Mouse (Mus musculus) T-helper 17 cell (primary cell): ENCODE measurements around the gene Tap2.

Experiments
- in situ Hi-C, 2 experiments: fragments of 300-600 bp; cut with MboI, MseI; formaldehyde crosslinking; loops; 1 replicate in 1 of 2; 2 replicates in 1 of 2; pipeline ENCODE4 v1.15.1; 2025; ENCODE audit warnings: high pct_unique_total_duplicates in 2 of 2

Gene Tap2

DNA sequence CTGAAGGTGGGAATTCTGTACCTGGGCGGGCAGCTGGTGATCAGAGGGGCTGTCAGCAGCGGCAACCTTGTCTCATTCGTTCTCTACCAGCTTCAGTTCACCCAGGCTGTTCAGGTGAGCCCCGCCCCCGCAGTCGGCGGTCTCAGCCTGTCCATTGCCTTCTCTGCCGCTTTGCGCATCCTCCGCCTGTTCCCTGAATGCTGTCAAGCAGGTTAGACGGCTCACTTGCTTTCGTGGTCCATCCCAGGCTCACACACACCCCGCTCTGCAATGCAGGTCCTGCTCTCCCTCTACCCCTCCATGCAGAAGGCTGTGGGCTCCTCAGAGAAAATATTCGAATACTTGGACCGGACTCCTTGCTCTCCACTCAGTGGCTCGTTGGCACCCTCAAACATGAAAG lies 10.5 kb upstream of the Tap2 start:
- in situ Hi-C loops: loop anchor here (10.0 to 25.0 kb wide), 4 partner anchors 278 to 1228 kb away; partner anchors contain the start of genes Gm16181 (in 2 of the 2), Lta (in 2 of the 2), Tnf (in 2 of the 2) and Tapbp (in 1 of the 2)

GRCm38 (mm10) chr17:34193468-34193867 lies 9.9 kb upstream of the Tap2 start:
- in situ Hi-C loops: loop anchor here (10.0 to 25.0 kb wide), 4 partner anchors 279 to 1229 kb away; partner anchors contain the start of genes Gm16181 (in 2 of the 2), Lta (in 2 of the 2), Tnf (in 2 of the 2) and Tapbp (in 1 of the 2)

- in situ Hi-C loops: loop anchor here (10.0 to 25.0 kb wide), 4 partner anchors 280 to 1230 kb away; partner anchors contain the start of genes Gm16181 (in 2 of the 2), Lta (in 2 of the 2), Tnf (in 2 of the 2) and Tapbp (in 1 of the 2)
These were observed 8.6 kb upstream of the Tap2 start for GRCm38 (mm10) chr17:34194723-34195122.

DNA sequence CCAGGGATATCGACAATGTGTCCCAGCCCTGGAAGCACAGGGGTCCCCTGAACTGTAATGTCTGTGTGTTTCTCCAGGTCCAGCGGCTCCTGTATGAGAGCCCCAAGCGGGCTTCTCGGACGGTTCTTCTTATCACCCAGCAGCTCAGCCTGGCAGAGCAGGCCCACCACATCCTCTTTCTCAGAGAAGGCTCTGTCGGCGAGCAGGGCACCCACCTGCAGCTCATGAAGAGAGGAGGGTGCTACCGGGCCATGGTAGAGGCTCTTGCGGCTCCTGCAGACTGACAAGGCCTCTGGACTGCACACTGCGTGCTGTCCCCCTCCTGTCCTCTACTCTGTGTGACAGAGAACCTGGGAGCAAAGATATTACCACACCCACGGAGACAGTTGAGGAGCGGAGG lies 6.8 kb upstream of the Tap2 start:
- in situ Hi-C loops: loop anchor here (10.0 to 25.0 kb wide), 4 partner anchors 282 to 1232 kb away; partner anchors contain the start of genes Gm16181 (in 2 of the 2), Lta (in 2 of the 2), Tnf (in 2 of the 2) and Tapbp (in 1 of the 2)

GRCm38 (mm10) chr17:34196941-34197894 lies 6.1 kb upstream of the Tap2 start, which contains the start of gene Psmb8:
Gene Psmb8 (plus strand): TSS chr17:34197721.
- in situ Hi-C loops: loop anchor here (10.0 to 25.0 kb wide), 4 partner anchors 282 to 1232 kb away; partner anchors contain the start of genes Gm16181 (in 2 of the 2), Lta (in 2 of the 2), Tnf (in 2 of the 2) and Tapbp (in 1 of the 2)

DNA sequence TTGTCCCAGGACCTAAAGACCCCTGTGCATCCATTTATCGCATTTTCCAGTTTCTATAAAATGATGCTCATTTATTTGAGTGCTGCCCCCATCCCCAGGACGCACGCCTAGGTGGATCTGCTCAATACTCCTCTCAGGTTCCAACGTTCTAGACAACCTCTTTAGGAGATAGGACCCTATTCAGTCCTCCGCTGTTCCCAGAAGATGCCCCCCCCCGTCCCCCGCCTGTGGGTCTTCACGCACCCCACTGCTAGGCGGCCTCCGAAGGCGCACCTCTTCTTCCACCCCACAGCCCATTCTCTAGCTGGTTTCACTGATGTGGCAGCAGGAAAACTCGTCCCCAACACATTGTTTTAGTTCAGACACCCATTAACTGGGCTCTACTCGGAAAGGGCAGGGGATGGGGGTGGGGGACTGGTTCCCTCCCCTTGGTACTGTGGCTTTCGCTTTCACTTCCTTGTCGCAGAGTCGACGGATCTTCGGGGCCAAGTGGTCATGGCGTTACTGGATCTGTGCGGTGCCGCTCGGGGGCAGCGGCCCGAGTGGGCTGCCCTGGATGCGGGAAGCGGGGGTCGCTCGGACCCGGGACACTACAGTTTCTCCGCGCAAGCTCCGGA lies 5.3 kb upstream of the Tap2 start:
- in situ Hi-C loops: loop anchor here (10.0 to 25.0 kb wide), 4 partner anchors 283 to 1233 kb away; partner anchors contain the start of genes Gm16181 (in 2 of the 2), Lta (in 2 of the 2), Tnf (in 2 of the 2) and Tapbp (in 1 of the 2)

DNA sequence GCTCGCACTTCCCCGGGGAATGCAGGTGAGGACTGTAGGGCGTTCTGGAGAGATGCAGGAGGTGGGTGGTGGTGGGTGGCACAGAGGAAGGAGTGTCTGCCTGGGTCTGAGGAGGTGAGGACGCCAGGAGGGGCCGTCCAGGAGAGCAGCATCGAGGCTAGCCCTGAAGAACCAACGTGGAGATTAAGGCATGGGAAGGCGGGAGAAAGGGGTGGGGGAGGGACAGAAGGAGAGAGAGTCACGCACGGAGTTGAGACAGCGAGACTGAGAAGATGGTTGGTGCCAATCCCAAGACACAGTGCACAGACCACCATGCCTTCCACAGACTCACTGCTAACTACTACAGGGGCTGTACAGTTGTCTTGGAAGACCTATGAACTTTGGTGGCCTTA lies 4.8 kb upstream of the Tap2 start:
- in situ Hi-C loops: loop anchor here (10.0 to 25.0 kb wide), 4 partner anchors 284 to 1234 kb away; partner anchors contain the start of genes Gm16181 (in 2 of the 2), Lta (in 2 of the 2), Tnf (in 2 of the 2) and Tapbp (in 1 of the 2)

GRCm38 (mm10) chr17:34199050-34199619 lies 4.2 kb upstream of the Tap2 start:
- in situ Hi-C loops: loop anchor here (10.0 to 25.0 kb wide), 4 partner anchors 284 to 1234 kb away; partner anchors contain the start of genes Gm16181 (in 2 of the 2), Lta (in 2 of the 2), Tnf (in 2 of the 2) and Tapbp (in 1 of the 2)

DNA sequence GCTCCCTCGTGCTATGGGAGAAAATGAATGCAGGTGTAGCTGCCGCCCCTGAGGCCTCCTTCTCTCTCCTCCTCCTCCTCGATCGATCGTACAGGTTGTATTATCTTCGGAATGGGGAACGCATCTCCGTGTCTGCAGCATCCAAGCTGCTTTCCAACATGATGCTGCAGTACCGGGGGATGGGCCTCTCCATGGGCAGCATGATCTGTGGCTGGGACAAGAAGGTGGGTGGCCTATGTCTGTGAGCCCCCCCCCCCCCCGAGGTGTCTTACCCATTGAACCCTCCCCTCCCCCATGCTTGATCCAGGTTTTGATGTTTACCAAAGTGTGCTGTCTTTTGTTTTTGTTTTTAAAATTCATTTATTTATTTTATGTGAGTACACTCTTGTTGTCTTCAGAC lies 3.3 kb upstream of the Tap2 start:
- in situ Hi-C loops: no loop called here

DNA sequence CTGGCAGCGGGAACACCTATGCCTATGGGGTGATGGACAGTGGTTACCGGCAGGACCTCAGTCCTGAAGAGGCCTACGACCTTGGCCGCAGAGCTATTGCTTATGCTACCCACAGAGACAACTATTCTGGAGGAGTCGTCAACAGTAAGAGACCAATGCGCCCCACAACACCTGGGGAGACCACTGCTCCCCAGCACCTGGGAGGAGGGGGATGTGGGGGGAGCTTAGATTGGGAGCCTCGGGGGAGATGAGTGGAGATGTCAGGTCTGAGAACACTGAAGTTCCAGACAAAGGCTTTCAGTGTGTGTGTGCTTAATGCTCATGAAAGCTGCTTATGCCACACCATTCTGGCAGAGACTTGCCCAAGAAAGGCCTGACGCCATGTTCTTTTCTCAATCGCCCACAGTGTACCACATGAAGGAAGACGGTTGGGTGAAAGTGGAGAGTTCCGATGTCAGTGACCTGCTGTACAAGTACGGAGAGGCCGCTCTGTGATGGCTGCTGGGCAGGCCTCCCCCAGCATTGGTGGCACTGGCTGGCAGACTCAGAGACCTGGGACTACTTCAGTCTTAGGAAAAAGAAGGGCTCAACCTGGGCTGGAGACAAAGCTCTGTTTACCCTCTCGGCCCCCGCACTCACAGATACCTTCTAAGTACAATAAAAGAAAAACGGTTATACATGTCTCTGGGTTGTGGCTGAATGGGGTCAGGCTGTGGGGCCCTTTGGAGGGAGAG lies 2.4 kb upstream of the Tap2 start:
- in situ Hi-C loops: no loop called here

GRCm38 (mm10) chr17:34201506-34202055 lies 1.7 kb upstream of the Tap2 start:
- in situ Hi-C loops: no loop called here

DNA sequence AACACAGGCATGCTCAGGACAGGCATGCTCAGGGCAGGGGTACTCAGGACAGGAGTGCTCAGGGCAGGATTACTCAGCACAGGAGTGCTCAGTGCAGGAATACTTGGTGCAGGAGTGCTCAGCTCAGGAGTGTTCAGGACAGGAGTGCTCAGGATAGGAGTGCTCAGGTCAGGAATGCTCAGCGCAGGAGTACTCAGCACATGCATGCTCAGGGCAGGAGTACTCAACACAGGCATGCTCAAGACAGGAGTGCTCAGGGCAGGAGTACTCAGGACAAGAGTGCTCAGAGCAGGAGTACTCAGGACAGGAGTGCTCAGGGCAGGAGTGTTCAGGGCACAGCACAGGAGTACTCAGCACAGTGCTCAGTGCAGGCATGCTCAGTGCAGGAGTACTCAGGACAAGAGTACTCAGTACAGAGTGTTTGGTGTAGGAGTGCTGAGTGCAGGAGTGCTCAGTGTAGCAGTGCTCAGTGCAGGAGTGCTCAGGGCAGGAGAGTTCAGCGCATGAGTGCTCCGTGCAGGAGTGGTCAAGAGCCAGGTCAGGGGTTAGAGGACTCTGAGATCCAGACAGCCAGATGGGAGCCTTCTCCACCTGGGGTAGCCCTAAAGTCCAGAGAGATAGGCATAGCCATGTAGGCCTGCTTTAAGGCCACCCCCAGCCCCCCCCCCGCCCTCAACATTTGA lies 426 bp upstream of the Tap2 start:
- in situ Hi-C loops: no loop called here

- in situ Hi-C loops: loop anchor here in 1 of 2 experiments (5.0 kb wide), 1 partner anchor 77 kb away; no protein-coding TSS in a partner anchor
These were observed 1.1 kb downstream of the Tap2 start for GRCm38 (mm10) chr17:34204303-34205010.

DNA sequence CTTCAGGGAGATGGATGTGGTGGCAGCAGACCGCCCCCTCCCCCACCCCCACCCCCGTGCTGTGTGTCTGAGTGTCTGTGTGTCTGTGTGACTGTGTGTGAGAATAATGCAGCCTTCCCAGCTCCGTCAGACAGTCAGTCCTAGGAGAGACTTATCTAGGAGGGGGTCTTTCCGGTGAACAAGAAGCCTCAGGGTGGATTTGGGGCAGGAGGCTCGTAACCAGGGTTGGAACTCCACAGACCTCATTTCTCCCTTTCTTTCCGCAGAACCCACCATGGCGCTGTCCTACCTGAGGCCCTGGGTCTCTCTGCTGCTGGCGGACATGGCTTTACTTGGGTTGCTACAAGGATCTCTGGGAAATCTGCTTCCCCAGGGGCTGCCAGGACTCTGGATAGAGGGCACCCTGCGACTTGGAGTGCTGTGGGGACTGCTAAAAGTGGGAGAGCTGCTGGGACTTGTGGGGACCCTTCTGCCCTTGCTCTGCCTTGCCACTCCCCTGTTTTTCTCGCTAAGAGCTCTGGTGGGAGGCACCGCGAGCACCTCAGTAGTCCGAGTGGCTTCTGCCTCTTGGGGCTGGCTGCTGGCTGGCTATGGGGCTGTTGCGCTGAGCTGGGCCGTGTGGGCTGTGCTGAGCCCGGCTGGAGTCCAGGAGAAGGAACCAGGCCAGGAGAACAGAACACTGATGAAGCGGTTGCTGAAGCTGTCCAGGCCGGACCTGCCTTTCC lies 1.9 kb downstream of the Tap2 start:
- in situ Hi-C loops: loop anchor here in 1 of 2 experiments (5.0 kb wide), 1 partner anchor 78 kb away; no protein-coding TSS in a partner anchor

DNA sequence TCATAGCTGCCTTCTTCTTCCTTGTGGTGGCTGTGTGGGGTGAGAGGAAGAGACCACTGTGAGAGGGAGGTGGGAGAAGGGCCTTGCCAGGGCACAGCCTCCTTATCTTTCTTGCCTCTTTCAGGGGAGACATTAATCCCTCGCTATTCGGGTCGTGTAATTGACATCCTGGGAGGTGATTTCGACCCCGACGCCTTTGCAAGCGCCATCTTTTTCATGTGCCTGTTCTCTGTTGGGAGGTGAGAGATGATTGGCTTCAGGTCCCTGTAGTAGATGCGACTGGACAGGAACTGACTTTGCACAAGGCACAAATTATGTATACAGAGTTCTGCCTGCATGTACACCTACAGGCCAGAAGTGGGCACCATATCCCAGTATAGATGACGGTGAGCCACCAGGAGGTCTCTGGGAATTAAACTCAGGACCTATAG lies 2.4 kb downstream of the Tap2 start:
- in situ Hi-C loops: loop anchor here in 1 of 2 experiments (5.0 kb wide), 1 partner anchor 78 kb away; no protein-coding TSS in a partner anchor

DNA sequence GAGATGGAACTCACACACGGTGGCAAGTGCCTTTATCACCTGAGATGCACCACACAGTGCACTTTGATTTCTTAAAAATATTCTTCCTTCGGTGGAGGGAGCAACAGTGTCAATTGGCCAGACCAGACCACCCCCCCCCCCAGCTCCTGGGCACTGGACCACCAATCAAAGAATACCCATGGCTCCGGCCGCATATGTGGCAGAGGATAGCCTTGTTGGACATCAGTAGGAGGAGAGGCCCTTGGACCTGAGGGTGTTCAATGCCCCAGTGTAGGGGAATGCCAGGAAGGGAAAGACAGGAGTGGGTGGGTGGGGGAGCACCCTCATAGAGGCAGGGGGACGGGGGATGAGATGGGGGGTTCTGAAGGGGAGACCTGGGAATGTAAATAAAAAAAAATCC lies 3.4 kb downstream of the Tap2 start:
- in situ Hi-C loops: loop anchor here in 1 of 2 experiments (5.0 kb wide), 1 partner anchor 79 kb away; no protein-coding TSS in a partner anchor

DNA sequence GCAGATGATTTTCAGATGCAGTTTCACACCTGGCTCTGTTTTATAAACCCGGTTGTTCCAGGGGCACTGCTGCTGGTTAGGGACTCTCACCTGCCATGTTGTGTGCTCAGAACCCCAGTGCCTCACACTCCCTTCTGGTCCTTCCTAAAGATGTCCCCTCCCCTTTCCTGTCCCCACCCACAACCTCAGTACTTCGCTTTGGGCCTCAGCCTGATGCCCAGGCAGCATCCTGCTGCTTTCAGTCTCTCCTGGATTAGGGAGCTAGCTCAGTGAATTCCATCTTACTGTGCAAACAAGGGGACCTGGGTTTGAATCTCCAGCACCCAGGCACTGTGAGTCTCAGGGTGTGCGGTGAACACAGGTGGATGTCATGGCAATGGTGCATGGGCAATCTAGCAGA lies 4.1 kb downstream of the Tap2 start:
- in situ Hi-C loops: loop anchor here in 1 of 2 experiments (5.0 kb wide), 1 partner anchor 80 kb away; no protein-coding TSS in a partner anchor
